Mouse (Mus musculus): ENCODE measurements around the gene Dap3.
"Not testable (repeated sequence)": the region's sequence is repeated elsewhere in the genome, so short reads cannot be mapped to it uniquely, and the experiment has no call there.

Gene Dap3

GRCm38 (mm10) chr3:88950576-88951326 is at the start of gene Dap3, which contains the start of gene Ash1l:
TSS of gene Dap3 (minus strand) at chr3:88951181.
TSS of gene Ash1l (plus strand) at chr3:88950622.
- peak; percentile 80 for DNase-seq

DNA sequence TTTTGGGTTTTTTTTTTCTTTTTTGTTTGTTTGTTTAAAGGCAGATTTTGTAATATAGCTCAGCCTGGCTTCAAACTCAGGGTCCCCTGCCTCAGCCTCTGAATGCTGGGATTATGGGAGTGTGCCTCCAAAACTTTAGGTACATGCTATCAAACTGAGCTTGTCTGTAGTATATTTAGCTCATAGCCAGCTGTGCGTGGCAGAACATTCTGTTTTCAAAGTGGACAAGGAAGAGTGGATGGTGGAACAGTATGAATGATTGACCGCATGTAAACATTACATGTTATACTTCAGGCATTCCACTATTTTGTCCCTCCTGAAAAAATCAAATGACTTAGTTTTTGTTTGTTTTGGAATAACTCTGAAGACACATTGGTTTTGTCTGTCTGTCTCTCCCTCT is 41.8 kb upstream of the Dap3 start:
- no peak for DNase-seq

GRCm38 (mm10) chr3:88983921-88984381 is 33.0 kb upstream of the Dap3 start:
- peak; percentile 12 for DNase-seq

DNA sequence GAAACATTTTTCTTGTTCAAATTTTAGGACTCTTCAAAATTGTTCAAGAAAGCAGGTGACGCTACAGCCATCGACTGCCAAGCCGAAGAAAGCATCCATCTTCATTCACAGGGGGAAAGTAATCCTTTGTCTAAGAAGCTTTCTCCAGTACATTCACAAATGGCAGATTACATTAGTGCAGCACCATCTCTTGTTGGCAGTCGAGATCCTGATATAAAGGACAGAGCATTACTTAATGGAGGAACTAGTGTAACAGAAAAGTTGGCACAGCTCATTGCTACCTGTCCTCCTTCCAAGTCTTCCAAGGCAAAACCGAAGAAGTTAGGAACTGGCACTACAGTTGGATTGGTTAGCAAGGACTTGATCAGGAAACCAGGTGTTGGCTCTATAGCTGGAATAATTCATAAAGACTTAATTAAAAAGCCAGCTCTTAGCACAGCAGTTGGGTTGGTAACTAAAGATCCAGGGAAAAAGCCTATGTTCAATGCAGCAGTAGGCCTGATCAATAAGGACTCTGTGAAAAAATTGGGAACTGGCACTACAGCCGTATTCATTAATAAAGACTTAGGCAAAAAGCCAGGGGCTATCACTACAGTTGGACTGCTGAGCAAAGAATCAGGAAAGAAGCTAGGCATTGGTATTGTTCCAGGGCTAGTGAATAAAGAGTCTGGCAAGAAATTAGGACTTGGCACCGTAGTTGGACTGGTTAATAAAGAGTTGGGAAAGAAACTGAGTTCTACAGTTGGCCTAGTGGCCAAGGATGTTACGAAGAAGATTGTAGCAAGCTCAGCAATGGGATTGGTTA is 30.4 kb upstream of the Dap3 start:
- peak; percentile 47 for DNase-seq

GRCm38 (mm10) chr3:88975012-88975411 is 24.0 kb upstream of the Dap3 start:
- DNase-seq, result no peak

GRCm38 (mm10) chr3:88963211-88963610 is 12.2 kb upstream of the Dap3 start:
- DNase-seq, result not testable (repeated sequence)

GRCm38 (mm10) chr3:88953736-88954135 is 2.8 kb upstream of the Dap3 start:
- no peak for DNase-seq

- DNase-seq, result peak; percentile 69
Observed at GRCm38 (mm10) chr3:88953246-88953645, 2.3 kb upstream of the Dap3 start.

DNA sequence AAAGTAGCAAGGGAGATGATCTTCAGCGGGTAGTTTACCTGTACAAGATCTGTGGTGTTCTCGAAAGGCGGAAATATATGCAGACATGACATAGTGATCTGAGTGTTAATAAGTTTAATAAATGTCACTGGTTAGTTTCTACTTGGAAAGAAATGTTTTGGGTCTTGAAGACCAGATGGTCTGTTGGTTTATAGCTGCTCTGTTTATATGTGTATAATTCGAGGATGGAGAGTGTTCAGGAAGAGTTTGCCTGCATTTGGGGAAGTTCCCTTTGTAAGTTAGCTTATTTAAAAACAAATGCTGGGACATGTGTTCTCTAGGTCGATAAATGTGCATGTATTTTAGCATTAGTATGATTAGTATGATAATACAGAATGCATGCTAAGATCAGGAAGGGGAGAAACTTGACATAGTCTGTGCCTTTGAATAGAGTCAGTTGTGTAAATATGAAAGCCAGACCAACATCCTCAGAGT is 383 bp upstream of the Dap3 start:
- DNase-seq, result no peak

DNA sequence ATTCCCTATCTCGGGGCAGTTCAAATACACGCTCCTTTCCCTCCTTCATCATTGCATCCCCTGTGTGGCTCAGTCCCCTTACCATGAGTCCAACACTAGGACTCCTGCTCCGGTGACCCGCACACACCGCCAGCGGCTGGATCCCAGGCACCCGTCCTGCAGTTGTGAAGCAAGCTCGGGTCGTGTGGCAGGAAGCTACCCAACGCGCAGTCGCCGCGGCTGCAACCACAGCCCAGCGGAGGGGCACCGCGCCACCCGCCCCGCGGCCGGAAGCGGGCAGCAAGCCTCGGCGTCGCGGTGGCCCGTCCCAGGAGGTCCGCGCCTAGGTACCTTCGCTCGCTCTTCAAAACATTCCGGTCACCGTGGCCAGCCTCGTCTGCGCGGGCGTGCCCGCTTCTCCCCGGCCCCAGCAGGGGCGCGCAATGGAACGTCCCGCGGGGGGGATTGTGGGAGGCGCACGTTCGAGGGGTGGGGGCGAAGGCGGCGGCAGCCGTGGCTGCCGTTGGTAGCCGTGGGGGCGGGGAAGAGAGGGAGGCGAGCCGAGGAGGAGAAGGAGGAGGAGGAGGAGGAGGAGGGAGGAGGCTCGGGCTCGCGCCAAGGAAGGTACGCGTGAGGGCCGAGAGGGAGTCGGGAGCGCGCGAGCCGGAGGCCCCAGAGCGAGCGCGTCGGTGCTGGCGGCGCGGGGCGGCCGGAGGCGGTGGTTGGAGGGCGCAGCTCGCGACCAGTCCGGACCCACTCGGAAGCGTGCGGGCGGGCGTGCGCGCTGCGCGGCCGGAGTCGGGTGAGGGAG is 1.0 kb downstream of the Dap3 start:
- peak; percentile 89 for DNase-seq

GRCm38 (mm10) chr3:88944109-88944508 is 6.9 kb downstream of the Dap3 start:
- DNase-seq, result no peak

DNA sequence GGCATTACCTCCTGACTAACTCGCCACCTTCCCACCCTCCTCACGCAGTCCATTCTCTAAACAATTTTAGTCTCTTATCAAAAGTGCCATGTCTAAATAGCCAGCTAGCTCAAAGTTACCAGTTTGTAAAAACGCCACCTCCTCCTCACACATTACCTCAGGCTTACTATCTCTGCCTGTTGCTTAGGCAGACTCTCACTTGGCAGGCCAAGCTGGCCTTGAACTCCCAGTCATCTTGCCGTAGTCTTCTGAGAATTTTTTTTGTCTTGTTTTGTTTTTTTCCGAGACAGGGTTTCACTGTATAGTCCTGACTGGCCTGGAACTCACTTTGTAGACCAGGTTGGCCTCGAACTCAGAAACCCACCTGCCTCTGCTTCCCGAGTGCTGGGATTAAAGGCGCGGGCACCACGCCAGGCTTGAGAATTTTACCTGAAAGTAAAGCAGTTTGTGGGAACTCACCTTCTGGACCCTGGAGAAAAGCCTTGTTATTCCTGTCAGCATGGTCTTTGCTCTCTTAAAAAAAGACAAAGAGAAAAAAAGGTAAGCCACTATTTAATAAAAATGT is 8.6 kb downstream of the Dap3 start:
- no peak for DNase-seq

DNA sequence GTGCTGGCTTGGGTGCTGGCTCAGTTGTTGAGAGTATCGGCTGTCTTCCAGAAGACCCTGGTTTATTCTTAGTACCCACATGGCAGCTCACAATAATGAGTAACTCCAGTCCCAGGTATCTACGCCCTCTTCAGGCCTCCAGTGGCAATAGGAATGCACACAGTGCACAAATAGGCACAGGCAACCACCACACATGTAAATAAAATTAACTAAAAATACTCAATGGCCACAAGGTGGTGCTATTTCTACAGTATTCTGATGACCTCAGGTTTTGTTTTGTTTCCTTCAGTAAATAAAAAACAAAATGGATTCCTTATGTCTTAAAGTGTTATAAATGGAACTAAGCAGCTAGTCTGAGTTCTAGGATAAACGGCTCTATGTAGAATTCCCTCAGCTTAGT is 11.2 kb downstream of the Dap3 start:
- DNase-seq, result peak; percentile 65

DNA sequence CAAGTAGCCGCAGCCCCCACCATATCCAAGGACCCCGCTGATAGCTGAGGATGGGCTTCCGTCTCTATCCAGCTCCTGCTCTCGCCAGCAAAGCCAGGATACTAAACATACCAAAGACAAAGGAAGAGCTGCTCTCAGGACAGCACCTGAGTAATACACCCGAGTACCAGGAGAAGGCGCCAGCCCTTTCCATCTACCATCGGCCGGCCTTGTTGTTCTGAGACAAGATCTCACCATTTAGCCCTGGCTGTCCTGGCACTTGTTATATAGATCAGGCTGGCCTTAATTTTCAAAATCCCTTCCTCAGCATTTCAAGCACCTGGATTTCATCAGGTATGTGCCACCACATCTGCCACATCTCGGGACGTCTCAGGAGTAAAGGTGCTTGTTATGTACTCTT is 11.9 kb downstream of the Dap3 start:
- DNase-seq, result no peak

DNA sequence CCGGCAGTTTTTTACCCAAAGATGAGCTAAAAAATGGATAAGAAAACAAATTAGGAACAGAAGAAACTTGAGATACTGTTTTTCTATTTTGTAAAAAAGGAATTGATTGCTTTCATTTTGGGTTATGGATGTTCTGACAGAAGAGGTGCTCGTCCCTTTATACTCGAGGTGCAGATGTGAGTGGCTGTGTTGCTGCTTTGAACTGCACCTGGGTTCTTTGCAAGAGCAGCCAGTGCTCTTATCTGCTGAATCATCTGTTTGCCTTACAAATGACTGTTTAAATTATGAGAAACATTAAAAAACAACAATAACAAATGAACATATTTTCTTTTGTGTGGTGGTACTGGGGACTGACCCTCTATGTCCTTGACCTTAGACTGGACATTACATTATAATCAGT is 21.5 kb downstream of the Dap3 start:
- DNase-seq, result no peak

DNA sequence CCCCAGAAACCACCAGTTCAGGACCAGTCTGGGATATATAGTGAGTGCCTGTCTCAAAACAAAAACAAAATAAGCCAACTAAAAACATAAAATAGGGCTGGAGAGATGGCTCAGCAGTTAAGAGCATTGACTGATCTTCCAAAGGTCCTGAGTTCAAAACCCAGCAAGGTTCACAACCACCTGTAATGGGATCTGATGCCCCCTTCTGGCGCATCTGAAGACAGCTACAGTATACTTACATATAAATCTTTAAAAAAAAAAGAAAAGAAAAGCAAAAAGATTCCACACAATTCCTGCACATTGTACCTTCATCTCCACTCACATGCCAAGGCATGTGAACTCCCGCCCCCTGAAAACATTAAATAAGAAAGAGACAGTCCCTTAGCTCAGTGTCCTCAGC is 25.3 kb downstream of the Dap3 start:
- DNase-seq, result no peak

DNA sequence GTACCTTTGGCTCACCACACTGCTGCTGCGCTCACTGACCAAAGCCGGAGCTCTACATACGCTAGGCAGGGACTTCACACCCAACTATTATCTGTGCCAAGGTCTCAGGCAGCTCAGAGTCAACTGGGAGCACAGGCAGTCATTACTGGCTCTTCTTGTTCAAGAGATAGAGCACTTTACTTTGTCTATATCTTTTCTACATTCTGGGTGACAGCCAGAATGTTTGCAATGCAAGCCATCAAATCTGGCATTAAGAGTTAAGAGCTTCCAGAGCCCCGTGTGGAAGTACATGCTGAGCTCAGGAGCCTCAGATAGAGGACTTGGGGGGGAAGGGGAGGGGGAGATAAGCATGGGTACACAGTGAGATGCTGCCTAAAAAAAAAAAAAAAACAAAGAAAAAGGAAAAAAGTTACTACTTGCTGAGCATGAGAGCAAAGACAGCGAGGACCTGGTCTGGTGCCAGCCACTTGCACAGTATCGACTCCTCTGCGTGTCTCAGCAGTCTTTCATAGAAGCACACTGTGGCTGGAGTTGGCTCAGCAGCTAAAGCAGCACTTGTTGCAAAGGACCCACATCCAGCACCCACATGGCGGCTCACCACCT is 26.9 kb downstream of the Dap3 start:
- DNase-seq, result no peak

DNA sequence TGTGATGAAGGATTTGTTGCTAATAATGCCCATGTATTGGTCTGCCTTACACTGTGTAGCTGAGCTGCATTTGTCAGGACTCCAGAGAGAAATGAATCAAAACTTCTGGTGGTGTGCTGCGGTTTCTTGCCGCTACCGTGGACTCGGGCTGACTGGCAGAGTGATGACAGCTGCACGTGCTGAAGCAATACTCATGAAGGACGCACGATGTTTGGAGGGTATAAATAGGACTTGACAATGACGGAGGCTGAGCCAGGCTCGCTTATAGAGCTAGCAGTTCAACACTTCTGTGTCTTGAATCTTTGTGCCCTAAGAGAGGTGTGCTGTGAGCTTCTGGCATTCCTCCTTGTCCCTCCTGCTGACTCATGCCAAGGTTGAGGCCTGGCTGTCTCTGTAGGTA is 29.6 kb downstream of the Dap3 start:
- DNase-seq, result no peak

DNA sequence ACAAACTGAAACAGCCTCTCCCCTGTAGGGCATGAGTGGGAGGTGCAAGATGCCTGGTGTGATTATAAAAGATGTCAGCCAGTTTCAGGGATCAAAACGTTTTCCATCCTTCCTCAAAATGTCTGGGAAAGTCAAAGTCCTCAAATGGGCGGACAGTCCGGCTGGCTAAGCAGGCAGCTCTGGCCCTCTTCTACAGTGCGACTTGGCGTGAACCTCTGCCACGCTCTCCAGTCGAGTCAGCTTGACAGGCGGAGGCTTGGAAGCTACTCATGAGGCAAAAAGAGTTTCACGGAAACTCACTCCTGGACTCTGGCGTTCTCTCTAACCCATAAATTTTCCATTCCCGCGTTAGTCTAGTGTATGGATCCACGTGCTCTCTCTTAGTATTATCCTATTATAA is 32.0 kb downstream of the Dap3 start:
- DNase-seq, result peak; percentile 51

GRCm38 (mm10) chr3:88914384-88914810 is 36.6 kb downstream of the Dap3 start:
- DNase-seq, result no peak

DNA sequence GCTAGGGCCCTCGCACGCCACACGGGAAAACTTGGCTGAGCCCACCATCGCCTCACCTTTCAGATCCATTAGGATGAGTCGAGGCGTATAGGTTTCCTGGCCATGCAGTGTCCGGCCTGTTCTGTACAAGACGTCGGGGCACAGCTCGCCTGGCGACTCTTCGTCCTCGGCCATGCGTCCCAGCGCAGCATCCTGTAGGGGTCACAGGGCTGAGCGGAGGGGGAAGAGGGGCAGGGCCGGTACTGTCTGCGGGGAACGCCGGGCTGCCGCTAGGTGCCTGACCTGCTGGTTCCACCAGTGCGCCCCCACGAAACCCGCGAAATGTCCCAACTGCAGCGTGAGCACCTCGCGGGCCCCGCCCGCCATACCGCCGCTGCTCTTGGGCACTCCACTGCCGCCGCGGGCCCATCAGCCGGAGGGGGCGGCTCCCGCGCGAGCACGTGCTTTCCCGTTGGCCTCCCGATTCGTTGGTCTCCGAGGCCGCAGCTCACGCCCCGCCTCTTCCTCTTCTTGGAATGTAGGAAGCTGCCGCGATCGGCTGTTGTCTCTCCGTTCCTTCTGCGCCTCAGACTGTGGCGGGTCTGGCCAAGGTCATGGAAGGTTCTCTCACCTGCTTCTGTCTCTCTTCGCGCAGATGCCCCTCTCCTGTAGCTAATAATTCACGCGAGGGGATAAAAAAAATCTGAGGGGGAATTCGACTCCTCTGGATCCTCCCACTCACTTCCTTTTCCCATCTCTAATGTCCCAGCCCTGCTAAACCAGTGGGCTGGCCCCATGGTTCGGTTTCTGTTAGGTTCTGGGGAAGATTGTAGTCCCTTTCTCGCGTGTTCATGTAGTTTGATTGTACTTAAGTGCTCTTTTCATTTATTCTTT is 37.2 kb downstream of the Dap3 start, which contains the start of gene Msto1:
Msto1 (minus strand) TSS at position 489 of the 873 bp plus-strand sequence.
- peak; percentile 94 for DNase-seq
